ENCODE assay signal across 26 mouse cellular contexts in the genomic region with DNA sequence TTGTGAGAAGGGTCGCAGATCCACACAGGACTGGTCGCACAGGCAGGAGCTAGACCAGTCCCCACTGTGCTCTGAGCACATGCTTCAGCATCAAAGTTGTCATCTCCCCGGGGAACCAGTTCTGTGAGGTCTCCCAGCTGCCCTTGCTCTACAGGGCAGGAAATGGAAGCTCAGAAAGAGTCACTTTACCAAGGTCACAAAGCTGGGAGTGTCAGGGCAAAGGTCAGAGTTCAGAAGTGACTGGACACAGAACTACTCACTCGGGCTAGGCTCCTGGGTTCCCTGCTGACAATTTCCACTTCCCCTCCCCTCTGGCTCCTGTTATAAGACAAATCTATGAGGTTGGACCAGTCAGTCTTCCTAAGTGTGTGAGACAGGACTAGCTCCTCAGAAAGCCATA. TPM values are rescaled to one million over a fixed set of nuclear protein-coding genes. Genes with fewer than 3 reads are reported as not detected.
"Had no signal": no experiment of that assay in that cellular context is flagged by ENCODE, and none has a peak within 500 bp of the region (broad histone marks: within the 10 kb centered on the region; RNA-seq: fewer than 3 reads in every experiment).

No protein-coding gene starts in this region.

- H3K27me3 ChIP-seq: limb, embryonic 13.5 days; liver, embryonic 13.5 days had no signal

- H3K9me3 ChIP-seq: limb, embryonic 10.5 days; limb, embryonic 13.5 days; liver, embryonic 13.5 days; megakaryocyte, embryonic 14.5 days; midbrain, embryonic 10.5 days; neural tube, embryonic 12.5 days; neural tube, embryonic 15.5 days had no signal

- H3K36me3 ChIP-seq: limb, embryonic 10.5 days; limb, embryonic 13.5 days; liver, embryonic 13.5 days; midbrain, embryonic 10.5 days; neural tube, embryonic 12.5 days; neural tube, embryonic 15.5 days had no signal

- H3K4me1 ChIP-seq: limb, embryonic 13.5 days; liver, embryonic 13.5 days; megakaryocyte, embryonic 14.5 days; neural tube, embryonic 12.5 days; neural tube, embryonic 15.5 days had no signal

- H3K4me3 ChIP-seq: layer of hippocampus, adult 2 months; limb, embryonic 10.5 days; limb, embryonic 13.5 days; liver, embryonic 13.5 days; megakaryocyte, embryonic 14.5 days; midbrain, embryonic 10.5 days; neural tube, embryonic 12.5 days; neural tube, embryonic 15.5 days had no signal

- H3K4me2 ChIP-seq: limb, embryonic 13.5 days; liver, embryonic 13.5 days; neural tube, embryonic 12.5 days; neural tube, embryonic 15.5 days had no signal

- H3K9ac ChIP-seq: limb, embryonic 13.5 days; liver, embryonic 13.5 days; neural tube, embryonic 12.5 days; neural tube, embryonic 15.5 days had no signal

- DNase-seq: kidney, postnatal 25 days; layer of hippocampus, adult 9-11 months; liver; liver, embryonic 13.5 days; lung, adult 2 months; midbrain, embryonic 14.5 days; right cerebral cortex, adult 18-20 months; right cerebral cortex, postnatal 14 days; right cerebral cortex, postnatal 4 days; thymus, adult 2 months; thymus, postnatal 14 days; thymus, postnatal 4 days had no signal

- H3K27ac ChIP-seq: kidney, postnatal 0 days; layer of hippocampus, adult 2 months; limb, embryonic 10.5 days; limb, embryonic 13.5 days; liver, embryonic 13.5 days; midbrain, embryonic 10.5 days; neural tube, embryonic 12.5 days; neural tube, embryonic 15.5 days; stomach, postnatal 0 days had no signal

RNA-seq across cellular contexts. Expression of a gene that starts 49.2 kb away (rescaled TPM):
- polyA plus RNA-seq: kidney, embryonic 14.5 days; kidney, postnatal 0 days; large intestine, adult 2 months; limb, embryonic 10.5 days; limb, embryonic 13.5 days; liver, embryonic 13.5 days; liver, embryonic 16.5 days; lung, adult 2 months; lung, embryonic 16.5 days; stomach, embryonic 14.5 days; stomach, postnatal 0 days; thymus, adult 2 months had no signal
